Mouse (Mus musculus): ENCODE results near the gene Adam6a. TPM values are rescaled to one million over a fixed set of nuclear protein-coding genes. Genes with fewer than 3 reads are reported as not detected.
"Not testable (repeated sequence)": the region's sequence is repeated elsewhere in the genome, so short reads cannot be mapped to it uniquely, and the experiment has no call there.

Adam6a gene
- not detected in 2 replicates for polyA plus RNA-seq (2011; ENCODE audit: insufficient read length, low read depth, missing spikeins)

- H3K4me3 ChIP-seq (ENCODE audit: insufficient read depth, low read length); H3K27ac ChIP-seq (ENCODE audit: insufficient read depth, low read length); H3K4me1 ChIP-seq (ENCODE audit: control insufficient read depth, insufficient read depth, low read length): not testable (repeated sequence)
Observed at GRCm38 (mm10) chr12:113543608-113544007, at the start of gene Adam6a. Gene Adam6a (plus strand): TSS chr12:113543908.

GRCm38 (mm10) chr12:113525901-113526300 is 17.8 kb upstream of the Adam6a start:
- H3K4me3 ChIP-seq (ENCODE audit: insufficient read depth, low read length) = no peak overlapping the region
- H3K4me1 ChIP-seq (ENCODE audit: control insufficient read depth, insufficient read depth, low read length) = no peaks in the 10 kb centered on the region
- H3K27ac ChIP-seq (ENCODE audit: insufficient read depth, low read length) = no peak overlapping the region
- no peak for TF ChIP-seq CTCF (IDR thresholded peaks at IDR 0.05; ENCODE audit: borderline replicate concordance, insufficient read depth, low read length)
- no peak for TF ChIP-seq POLR2A (IDR thresholded peaks at IDR 0.05; ENCODE audit: low read depth, low read length)

GRCm38 (mm10) chr12:113578241-113578640 is 34.5 kb downstream of the Adam6a start:
- TF ChIP-seq POLR2A (IDR thresholded peaks at IDR 0.05; ENCODE audit: low read depth, low read length) (no peak), CTCF (IDR thresholded peaks at IDR 0.05; ENCODE audit: borderline replicate concordance, insufficient read depth, low read length) (no peak)
- H3K27ac ChIP-seq (ENCODE audit: insufficient read depth, low read length) = no peak overlapping the region
- no peaks in the 10 kb centered on the region for H3K4me1 ChIP-seq (ENCODE audit: control insufficient read depth, insufficient read depth, low read length)
- no peak overlapping the region for H3K4me3 ChIP-seq (ENCODE audit: insufficient read depth, low read length)

GRCm38 (mm10) chr12:113588001-113588400 is 44.3 kb downstream of the Adam6a start:
- Histone ChIP-seq H3K4me1 (ENCODE audit: control insufficient read depth, insufficient read depth, low read length) (no peaks in the 10 kb centered on the region), H3K4me3 (ENCODE audit: insufficient read depth, low read length) (no peak overlapping the region), H3K27ac (ENCODE audit: insufficient read depth, low read length) (no peak overlapping the region)
- no peak for TF ChIP-seq POLR2A (IDR thresholded peaks at IDR 0.05; ENCODE audit: low read depth, low read length)
- TF ChIP-seq CTCF (IDR thresholded peaks at IDR 0.05; ENCODE audit: borderline replicate concordance, insufficient read depth, low read length) = no peak

Other genes starting within 250 kb of the Adam6a start
- not detected in 2 replicates for gene Adam6b, start 54.4 kb upstream of the Adam6a start, polyA plus RNA-seq (2011; ENCODE audit: insufficient read length, low read depth, missing spikeins)